Mouse (Mus musculus) right cerebral cortex, postnatal 14 days (tissue): Measurements from ENCODE around the gene Ppfibp1.

Experiments used
- DNase-seq: peaks from one replicate; pipeline ENCODE4 v3.0.0; 2022

Gene Ppfibp1

GRCm38 (mm10) chr6:147008148-147008547 is 119.9 kb downstream of the Ppfibp1 start:
- peak; percentile 67 for DNase-seq

- no peak for DNase-seq
These were observed 122.1 kb downstream of the Ppfibp1 start for GRCm38 (mm10) chr6:147010358-147010757.

GRCm38 (mm10) chr6:147010811-147011520 is 122.7 kb downstream of the Ppfibp1 start:
- DNase-seq = no peak

- no peak for DNase-seq
These were observed 123.3 kb downstream of the Ppfibp1 start for GRCm38 (mm10) chr6:147011555-147011954.

GRCm38 (mm10) chr6:147011977-147012376 is 123.7 kb downstream of the Ppfibp1 start:
- DNase-seq = no peak

- DNase-seq = no peak
These were observed 125.3 kb downstream of the Ppfibp1 start for GRCm38 (mm10) chr6:147013546-147013945.

- no peak for DNase-seq
These were observed 129.6 kb downstream of the Ppfibp1 start for GRCm38 (mm10) chr6:147017906-147018305.

- DNase-seq = no peak
These were observed 130.1 kb downstream of the Ppfibp1 start for GRCm38 (mm10) chr6:147018364-147018763.

- no peak for DNase-seq
These were observed 132.9 kb downstream of the Ppfibp1 start for GRCm38 (mm10) chr6:147021181-147021580.

GRCm38 (mm10) chr6:147022375-147023132 is 134.3 kb downstream of the Ppfibp1 start:
- DNase-seq = no peak

- DNase-seq = no peak
These were observed 134.8 kb downstream of the Ppfibp1 start for GRCm38 (mm10) chr6:147023133-147023395.

GRCm38 (mm10) chr6:147023568-147023967 is 135.3 kb downstream of the Ppfibp1 start:
- DNase-seq = no peak

GRCm38 (mm10) chr6:147024761-147025160 is 136.5 kb downstream of the Ppfibp1 start:
- no peak for DNase-seq

- no peak for DNase-seq
These were observed 140.1 kb downstream of the Ppfibp1 start for GRCm38 (mm10) chr6:147028396-147028795.

GRCm38 (mm10) chr6:147029591-147029990 is 141.3 kb downstream of the Ppfibp1 start:
- DNase-seq = no peak

- DNase-seq = no peak
These were observed 142.0 kb downstream of the Ppfibp1 start for GRCm38 (mm10) chr6:147030096-147030885.

GRCm38 (mm10) chr6:147032303-147032925 is 144.1 kb downstream of the Ppfibp1 start, which contains the start of gene Rep15:
Gene Rep15 (plus strand): TSS chr6:147032584.
- DNase-seq = no peak

GRCm38 (mm10) chr6:147042291-147043290 is 154.3 kb downstream of the Ppfibp1 start, which contains the start of gene Mrps35:
Gene Mrps35 (plus strand): TSS chr6:147042764.
- DNase-seq = peak; percentile 91

GRCm38 (mm10) chr6:147043633-147044032 is 155.3 kb downstream of the Ppfibp1 start:
- no peak for DNase-seq

GRCm38 (mm10) chr6:147049239-147049805 is 161.0 kb downstream of the Ppfibp1 start:
- no peak for DNase-seq

GRCm38 (mm10) chr6:147051666-147052065 is 163.4 kb downstream of the Ppfibp1 start:
- DNase-seq = no peak
